Mouse (Mus musculus) spleen, adult 2 months (tissue): ENCODE results near the gene Zcchc24.

Experiments used
- CTCF ChIP-seq: fragments of 200-500 bp; IDR thresholded peaks from 2 replicates; pipeline ENCODE4 v1.5.1; 2011; ENCODE audit warnings: mild to moderate bottlenecking, inconsistent platforms; ENCODE audit not compliant: insufficient read depth, insufficient read length, insufficient replicate concordance; ENCODE audit errors: extremely low read depth
- POLR2A ChIP-seq: fragments of 200-500 bp; IDR thresholded peaks from 2 replicates; pipeline ENCODE4 v1.6.1; 2011; ENCODE audit warnings: low read depth, low read length, inconsistent platforms

DNA sequence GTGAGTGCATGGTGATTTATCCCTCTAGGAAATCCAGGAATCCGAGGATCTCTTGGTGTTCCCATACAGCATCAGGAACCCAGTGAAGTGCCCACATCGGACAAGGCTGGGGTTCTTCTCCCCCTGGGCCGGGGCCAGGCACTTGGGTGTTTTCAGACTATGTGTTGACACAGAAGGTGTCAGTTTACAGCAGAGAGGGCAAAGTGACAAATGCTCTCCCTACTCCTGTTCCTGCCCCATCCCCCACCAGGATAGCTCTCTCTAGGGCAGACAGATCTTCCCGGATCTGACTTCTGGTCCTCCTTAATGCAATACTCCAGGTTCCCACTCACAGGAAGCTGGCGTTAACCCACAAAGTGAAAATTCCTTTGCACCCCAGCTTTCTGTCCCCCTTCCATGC lies 5.3 kb upstream of the Zcchc24 start:
- TF ChIP-seq POLR2A (no peak), CTCF (no peak)
